8 mouse cellular contexts compared by ENCODE assay signal in the genomic region with DNA sequence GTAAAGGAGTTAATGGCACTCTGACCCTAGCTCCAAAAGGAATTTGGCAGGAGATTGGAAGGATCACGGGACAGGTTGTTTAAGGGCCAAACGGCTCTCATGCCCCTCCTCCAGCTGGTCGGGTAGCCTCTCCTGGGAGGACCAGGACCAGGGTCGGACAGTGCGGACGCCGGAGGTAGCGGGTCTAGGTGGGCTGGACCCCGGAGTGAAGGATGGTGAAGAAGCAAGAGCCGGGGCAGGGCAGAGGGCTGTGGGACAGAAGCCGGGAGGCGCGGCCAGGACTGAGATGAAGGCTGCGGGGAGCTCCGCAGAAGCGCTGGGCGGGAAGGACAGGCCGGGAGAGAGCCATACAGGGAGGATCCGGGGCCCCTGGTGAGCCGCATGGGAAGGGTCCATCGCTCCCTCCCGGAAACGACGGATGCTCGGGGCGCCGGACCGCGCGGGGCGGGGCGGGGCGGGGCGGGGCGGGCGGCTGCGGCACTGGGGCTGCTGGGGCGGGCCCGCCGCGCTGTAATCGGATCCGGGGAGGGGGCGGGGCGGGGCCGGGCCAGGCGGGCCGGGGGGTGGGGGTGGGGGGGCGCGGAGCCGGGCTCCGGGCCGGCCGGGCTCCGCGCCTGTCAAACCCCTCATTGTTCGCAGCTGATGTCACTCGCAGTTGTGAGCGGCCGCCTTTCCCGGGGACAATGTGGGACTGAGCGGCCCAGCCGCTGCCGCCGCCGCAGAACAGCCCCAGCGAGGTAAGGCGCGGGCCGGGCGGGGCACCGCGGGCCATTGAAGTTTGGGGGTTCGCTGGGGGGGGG. TPM values are rescaled to one million over a fixed set of nuclear protein-coding genes. Genes with fewer than 3 reads are reported as not detected.
DNase-seq lines count a peak whose midpoint lies in the region; ATAC-seq lines count a peak whose summit lies in the region.

Pcbp4 (plus strand) TSS at position 21 of the 800 bp plus-strand sequence.

- H3K27me3 ChIP-seq in heart, embryonic 10.5 days (ENCODE audit: insufficient read depth, poor library complexity, severe bottlenecking) = peaks cover 4% of the 10 kb centered on the region; the same call in 1 of the 2 replicates
- H3K27me3 ChIP-seq in limb, embryonic 15.5 days = no peaks in the 10 kb centered on the region
- H3K27me3 ChIP-seq in midbrain, embryonic 14.5 days (ENCODE audit: control insufficient read depth, insufficient read depth, low read length) = no peaks in the 10 kb centered on the region

- DNase-seq in CD4-positive helper T cell, adult 2 months (ENCODE audit: low read depth, low spot score) = peak; percentile 70
- peak; percentile 93 for DNase-seq in embryo, embryonic 9.5 days (ENCODE audit: extremely low spot score)
- peak; percentile 91 for DNase-seq in heart, embryonic 10.5 days (ENCODE audit: low spot score)
- DNase-seq in kidney, adult 8-10 months = peak; percentile 89 to 90
- DNase-seq in midbrain, embryonic 14.5 days = peak; percentile 83
- peak; percentile 86 for DNase-seq in yolk sac, embryonic 10.5 days (ENCODE audit: low spot score)

- peak within 1 kb of the TSS; percentile 94 for H3K4me2 ChIP-seq in limb, embryonic 15.5 days
- H3K4me2 ChIP-seq in midbrain, embryonic 14.5 days (ENCODE audit: low read length) = peak within 1 kb of the TSS; percentile 100

- H3K4me1 ChIP-seq in heart, embryonic 10.5 days = peaks cover 98% of the 10 kb centered on the region
- H3K4me1 ChIP-seq in limb, embryonic 15.5 days = peaks cover 89% of the 10 kb centered on the region
- peaks cover 48% of the 10 kb centered on the region for H3K4me1 ChIP-seq in midbrain, embryonic 14.5 days (ENCODE audit: control insufficient read depth, insufficient read depth, low read length)

- 1% methylated on average over 59 of the region's 74 CpGs for WGBS in heart, embryonic 10.5 days
- 1% methylated on average over 30 of the region's 74 CpGs for WGBS in limb, embryonic 15.5 days
- WGBS in midbrain, embryonic 14.5 days = under 1% methylated on average over 61 of the region's 74 CpGs

- H3K9ac ChIP-seq in limb, embryonic 15.5 days = peak within 1 kb of the TSS; percentile 67
- H3K9ac ChIP-seq in midbrain, embryonic 14.5 days (replicated peaks; ENCODE audit: low read length) = peak within 1 kb of the TSS; percentile 95

- peak within 1 kb of the TSS; percentile 94 for H3K27ac ChIP-seq in heart, embryonic 10.5 days
- peak within 1 kb of the TSS; percentile 89 for H3K27ac ChIP-seq in limb, embryonic 15.5 days
- H3K27ac ChIP-seq in midbrain, embryonic 14.5 days (replicated peaks; ENCODE audit: low read depth, low read length) = peak within 1 kb of the TSS; percentile 96

- ATAC-seq in activated CD4-positive, CD25-positive, alpha-beta regulatory T cell, adult 4 months = peak; percentile 69
- ATAC-seq in limb, embryonic 15.5 days (ENCODE audit: insufficient number of reproducible peaks, low FRiP score, low TSS enrichment, low read depth) = peak; percentile 69
- peak; percentile 68 for ATAC-seq in midbrain, embryonic 14.5 days (ENCODE audit: low FRiP score, low TSS enrichment)

- peak within 1 kb of the TSS; percentile 87 for H3K4me3 ChIP-seq in heart, embryonic 10.5 days
- H3K4me3 ChIP-seq in limb, embryonic 15.5 days = peak within 1 kb of the TSS; percentile 72
- H3K4me3 ChIP-seq in midbrain, embryonic 14.5 days (replicated peaks; ENCODE audit: low read depth, low read length) = peak within 1 kb of the TSS; percentile 80

- 0 out of 2 replicates have a peak, but pooled peaks cover 16% of the 10 kb centered on the region for H3K36me3 ChIP-seq in heart, embryonic 10.5 days
- 0 out of 2 replicates have a peak, but pooled peaks cover 2% of the 10 kb centered on the region for H3K36me3 ChIP-seq in limb, embryonic 15.5 days
- peaks cover 2% of the 10 kb centered on the region; the same call in 1 of the 2 replicates for H3K36me3 ChIP-seq in midbrain, embryonic 14.5 days (ENCODE audit: control insufficient read depth, insufficient read depth, low read length)

- no peaks in the 10 kb centered on the region for H3K9me3 ChIP-seq in heart, embryonic 10.5 days
- H3K9me3 ChIP-seq in limb, embryonic 15.5 days = no peaks in the 10 kb centered on the region
- no peaks in the 10 kb centered on the region for H3K9me3 ChIP-seq in midbrain, embryonic 14.5 days (ENCODE audit: control insufficient read depth, low read length)

RNA-seq across cellular contexts. Expression of gene Pcbp4, which starts in this region (rescaled TPM):
- 1 to 10 TPM; 4.5 to 4.8 TPM for polyA plus RNA-seq in activated CD4-positive, CD25-positive, alpha-beta regulatory T cell, adult 4 months (2017; shearing (Covaris generic))
- 135 and 186 TPM in 2 replicates for polyA plus RNA-seq in heart, embryonic 10.5 days (2016; fragmentation: Nextera tagmentation; extraction: Ambion mirVana)
- polyA plus RNA-seq in limb, embryonic 15.5 days (2015; fragmentation: Nextera tagmentation; extraction: Ambion mirVana) = 83.2 and 91.4 TPM in 2 replicates
- 219 and 247 TPM in 2 replicates for polyA plus RNA-seq in midbrain, embryonic 14.5 days (2014; fragmentation: Nextera tagmentation; extraction: Ambion mirVana)

Comparison
In these comparisons a context has a peak if more than half of its experiments do, and no peak if none do; other contexts are left out.
1. Peak in every context shown above with its lines: DNase-seq, ATAC-seq, H3K4me3 ChIP-seq and H3K27ac ChIP-seq.
2. RNA of gene Pcbp4 (polyA plus RNA-seq): 219 to 247 TPM in midbrain, embryonic 14.5 days, 135 to 186 TPM in heart, embryonic 10.5 days and 83.2 to 91.4 TPM in limb, embryonic 15.5 days; 4.5 to 4.8 TPM in activated CD4-positive, CD25-positive, alpha-beta regulatory T cell, adult 4 months; every median in the first group is over 10 times any median in the second.